Mouse (Mus musculus) adrenal gland, adult 10 weeks (tissue): Measurements from ENCODE around the gene Fcamr. TPM values are rescaled to one million over a fixed set of nuclear protein-coding genes. Genes with fewer than 3 reads are reported as not detected.

Source experiments
- polyA plus RNA-seq: library from polyadenylated mRNA; stranded (reverse); fragments of 350-450 nt; fragmentation: Illumina TruSeq; extraction: RNeasy Lipid Tissue Mini Kit (QIAGEN cat#74804); gene quantifications from one replicate; pipeline ENCODE4 v1.2.3, GENCODE M21; 2014; ENCODE audit warnings: low read depth, low replicate concordance

Fcamr gene
- not detected for polyA plus RNA-seq

DNA sequence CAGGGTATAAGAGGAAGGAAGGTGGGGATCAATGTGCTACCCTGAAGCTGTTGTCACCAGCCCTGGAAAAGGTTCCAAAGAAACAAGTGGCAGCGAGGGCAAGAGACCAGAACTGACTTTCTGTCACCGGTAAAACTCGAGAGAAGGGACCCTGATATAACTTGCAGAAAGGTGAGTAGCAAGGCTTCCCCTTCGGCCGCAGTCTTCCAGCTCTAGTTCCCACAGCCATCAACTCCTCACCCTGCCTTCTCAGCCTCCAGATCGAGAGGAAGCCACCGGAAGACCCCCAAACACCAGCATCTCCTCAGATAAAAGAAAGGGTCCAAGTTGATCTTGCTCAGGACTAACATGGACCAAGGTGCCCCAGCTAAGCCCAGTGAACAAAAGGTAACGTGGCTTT, at the start of gene Fcamr:
Fcamr (plus strand) TSS at position 301 of the 400 bp plus-strand sequence.

GRCm38 (mm10) chr1:130826448-130826847, 25.7 kb downstream of the Fcamr start, which contains the start of gene Pigr:
TSS of gene Pigr (plus strand) at chr1:130826684.

Other genes starting within 250 kb of the Fcamr start
- gene Zp3r, start 171.3 kb upstream of the Fcamr start, polyA plus RNA-seq: not detected
- gene C4bp, start 139.3 kb upstream of the Fcamr start, polyA plus RNA-seq: not detected
- gene Gm29427, start 85.1 kb upstream of the Fcamr start, polyA plus RNA-seq: not detected
- 18.8 TPM for gene Yod1, start 83.6 kb upstream of the Fcamr start, polyA plus RNA-seq
- 24.7 TPM for gene Pfkfb2, start 71.6 kb upstream of the Fcamr start, polyA plus RNA-seq
- 2.0 TPM for gene AA986860, start 68.9 kb upstream of the Fcamr start, polyA plus RNA-seq
- gene Pigr, start 25.8 kb downstream of the Fcamr start, polyA plus RNA-seq: 0.35 TPM
- gene Fcmr, start 64.8 kb downstream of the Fcamr start, polyA plus RNA-seq: not detected
- gene Il24, start 86.6 kb downstream of the Fcamr start, polyA plus RNA-seq: not detected
- gene Il20, start 110.5 kb downstream of the Fcamr start, polyA plus RNA-seq: not detected
- gene Il19, start 139.2 kb downstream of the Fcamr start, polyA plus RNA-seq: not detected
- gene Il10, start 218.9 kb downstream of the Fcamr start, polyA plus RNA-seq: not detected